Mouse (Mus musculus): Measurements from ENCODE around the gene Cacng5.

DNA sequence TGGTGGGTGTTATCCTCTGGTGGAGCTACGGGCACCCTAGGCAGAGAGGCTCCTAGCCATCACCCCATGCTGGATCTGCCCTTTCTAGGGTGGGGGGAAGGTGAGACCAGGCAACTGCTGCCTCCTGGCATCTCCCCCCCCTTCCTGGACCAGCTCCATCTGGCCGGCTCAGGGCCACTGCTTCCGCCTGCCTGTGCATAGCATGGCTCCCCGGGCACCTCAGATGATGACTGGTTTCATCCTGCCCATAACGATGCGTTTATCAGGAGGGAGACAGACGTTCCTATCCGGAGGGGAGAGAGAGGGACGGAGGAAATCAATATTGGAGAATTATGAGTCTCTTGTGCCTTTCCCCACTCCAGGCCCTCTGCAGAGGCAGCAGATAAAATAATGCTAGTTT lies 9.5 kb downstream of the Cacng5 start:
- TF ChIP-seq EP300 (IDR thresholded peaks at IDR 0.05), result no peak
- no peak for TF ChIP-seq CTCF (IDR thresholded peaks at IDR 0.05)
